Mouse (Mus musculus) cerebellum, adult 9-11 months (tissue): ENCODE data around the gene Fuca2.
A peak's percentile ranks its signal among the peaks of the same experiment; 100 is the strongest.

ENCODE experiments used
- DNase-seq: peaks from one replicate; pipeline ENCODE4 v3.0.0; 2022

Fuca2 gene

GRCm38 (mm10) chr10:13536706-13537105 lies 37.4 kb downstream of the Fuca2 start:
- DNase-seq, result no peak

DNA sequence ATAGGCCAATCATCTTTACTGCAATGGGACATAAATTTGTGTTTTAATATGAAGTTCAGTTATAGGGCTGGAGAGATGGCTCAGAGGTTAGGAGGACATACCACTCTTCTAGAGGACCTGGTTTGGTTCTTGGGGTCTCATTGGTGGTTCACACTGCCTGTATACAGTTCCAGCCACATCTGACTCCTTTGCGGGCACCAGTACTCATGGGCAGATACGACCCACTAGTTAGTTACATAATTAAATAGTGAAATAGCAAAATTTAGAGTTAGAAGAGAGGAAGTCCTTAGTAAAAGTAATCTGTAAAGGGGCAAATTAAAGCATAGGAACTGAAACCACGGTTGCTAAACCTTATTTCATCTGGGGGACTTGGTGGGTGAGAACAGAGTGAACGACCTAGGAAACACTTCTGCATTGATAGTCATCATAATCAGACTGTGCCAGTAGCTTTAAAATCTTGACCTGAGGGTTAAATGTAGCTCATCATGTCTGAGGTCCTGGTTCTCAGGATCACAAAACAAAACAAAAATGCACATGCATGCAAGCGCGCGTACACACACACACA lies 40.5 kb downstream of the Fuca2 start:
- DNase-seq, result no peak

DNA sequence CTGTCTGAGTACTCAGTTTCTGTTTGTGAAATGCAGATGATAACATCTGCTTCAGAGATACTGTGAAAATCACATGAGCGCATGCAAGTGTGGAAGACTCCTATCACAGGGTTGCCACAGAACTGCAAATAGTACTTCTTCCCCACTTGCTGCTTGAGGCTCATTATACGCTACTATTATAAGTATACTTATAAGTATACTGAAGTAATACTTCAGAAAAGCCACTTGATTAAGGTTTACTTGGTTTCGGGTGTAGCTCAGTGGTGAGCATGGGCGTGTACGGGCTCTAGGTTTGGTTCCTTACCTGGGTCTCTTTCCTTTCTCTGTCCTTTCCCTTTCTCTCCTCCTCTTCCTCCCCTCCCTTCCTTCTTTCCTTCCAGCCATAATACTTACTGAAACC lies 42.4 kb downstream of the Fuca2 start:
- no peak for DNase-seq

DNA sequence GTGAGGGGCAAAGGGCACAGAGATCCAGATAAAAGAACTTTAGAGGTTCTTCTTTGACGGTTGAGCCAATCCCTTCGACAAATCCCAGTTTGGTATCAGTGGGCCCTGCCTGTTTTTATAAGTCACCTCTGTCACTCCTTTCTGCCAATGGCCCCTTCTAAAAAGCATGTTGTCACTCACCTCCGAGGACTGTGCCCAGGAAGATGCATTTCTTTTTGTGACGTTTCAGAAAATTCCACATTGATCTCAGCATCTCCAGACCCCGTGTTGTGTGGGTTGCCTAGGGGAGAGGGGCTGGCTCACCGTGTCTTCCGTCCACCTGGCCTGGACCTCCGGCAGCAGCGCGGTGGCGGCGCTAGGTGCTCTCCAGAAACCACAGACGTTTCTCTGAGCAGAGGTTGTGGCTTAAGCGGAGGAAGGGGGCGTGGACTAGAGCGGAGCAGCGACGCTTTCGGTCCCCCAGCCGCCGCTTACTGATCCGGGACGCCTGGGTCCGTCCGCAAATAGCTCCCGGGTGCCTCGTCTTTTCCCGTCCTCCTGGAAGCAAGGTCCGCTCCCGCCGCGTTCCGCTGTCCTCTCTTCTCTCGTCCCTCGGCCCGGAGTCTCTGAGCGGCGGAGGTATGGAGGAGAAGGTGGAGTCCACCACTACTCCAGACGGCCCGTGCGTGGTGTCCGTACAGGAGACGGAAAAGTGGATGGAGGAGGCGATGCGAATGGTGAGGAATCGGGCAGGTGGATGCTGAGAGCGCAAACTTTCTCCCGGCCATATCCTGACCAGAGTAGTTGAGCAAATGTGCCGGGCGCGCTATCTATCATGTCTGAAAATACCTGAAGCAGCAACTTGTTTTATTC lies 53.5 kb downstream of the Fuca2 start, which contains the start of the genes Adat2 and Pex3:
Gene Adat2, plus strand, starts transcription at position 249 of the 852 bp plus-strand sequence.
Gene Pex3, minus strand, starts transcription at position 497 of the 852 bp plus-strand sequence.
- peak; percentile 85 for DNase-seq

- DNase-seq, result no peak
These were observed 54.2 kb downstream of the Fuca2 start for GRCm38 (mm10) chr10:13553498-13553985.

- DNase-seq, result no peak
These were observed 55.0 kb downstream of the Fuca2 start for GRCm38 (mm10) chr10:13554316-13554715.

DNA sequence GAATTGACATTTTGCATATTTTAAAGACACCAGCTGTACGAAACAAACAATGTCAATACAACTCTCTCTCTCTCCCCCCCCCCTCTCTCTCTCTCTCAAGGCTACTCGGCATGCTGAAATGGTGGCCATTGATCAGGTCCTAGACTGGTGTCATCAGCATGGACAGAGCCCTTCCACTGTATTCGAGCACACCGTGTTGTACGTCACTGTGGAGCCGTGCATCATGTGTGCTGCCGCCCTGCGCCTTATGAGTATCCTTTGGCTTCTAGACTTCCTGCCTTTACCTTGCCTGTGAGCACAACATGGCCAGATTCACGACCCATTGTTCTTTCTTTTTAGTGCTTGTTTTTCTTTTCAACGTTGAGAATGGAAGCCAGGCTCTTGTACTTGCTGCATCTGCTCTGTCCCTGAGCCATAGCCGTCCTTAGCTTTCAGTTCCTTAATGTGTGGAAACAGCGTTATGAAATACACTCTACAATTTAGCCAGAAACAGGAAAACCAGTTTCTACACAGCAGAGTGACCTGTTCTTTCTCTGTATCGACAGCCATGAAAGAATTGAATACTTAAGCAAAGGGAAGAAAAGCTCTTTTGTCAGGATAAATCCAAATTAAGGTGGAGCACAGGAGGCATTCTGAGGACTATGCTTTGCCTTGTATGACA lies 60.8 kb downstream of the Fuca2 start:
- DNase-seq, result no peak

GRCm38 (mm10) chr10:13564364-13565079 lies 65.2 kb downstream of the Fuca2 start:
- DNase-seq, result peak; percentile 57

DNA sequence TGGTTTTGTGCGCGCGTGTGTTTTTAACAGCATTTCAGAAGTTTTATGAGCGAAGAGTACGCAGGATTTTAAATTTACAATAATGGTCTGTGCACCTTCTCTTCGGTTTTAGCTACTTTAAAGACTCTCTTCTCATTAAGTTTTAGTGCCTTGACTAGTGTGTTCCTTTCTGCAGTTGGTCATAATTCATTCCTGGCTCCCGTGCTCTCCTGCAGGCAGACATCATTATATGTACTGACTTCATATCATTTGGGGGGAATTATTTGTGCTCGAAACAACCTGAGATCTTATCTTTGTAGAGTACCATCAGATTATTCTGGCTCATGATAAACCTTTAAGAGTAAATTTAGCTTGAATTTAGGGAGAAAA lies 65.7 kb downstream of the Fuca2 start:
- DNase-seq, result no peak

DNA sequence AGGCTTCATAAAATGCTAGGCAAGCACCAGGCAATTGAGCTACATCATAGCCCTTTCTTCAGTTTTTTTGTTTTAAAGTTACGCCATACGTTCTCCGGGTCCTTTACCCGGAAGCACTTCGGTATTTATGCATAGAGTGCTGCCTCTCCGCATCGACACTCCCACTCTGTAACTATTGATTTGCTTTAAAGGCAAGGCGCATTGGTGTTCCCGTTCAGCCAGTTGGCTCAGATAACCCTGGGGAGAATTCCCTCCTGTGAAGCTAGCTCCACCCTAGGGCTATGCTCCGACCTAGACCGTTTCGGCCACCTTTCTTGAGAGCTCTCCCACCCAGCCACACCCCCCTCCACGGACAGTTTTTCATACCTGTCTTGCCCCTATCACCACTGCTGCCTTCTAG lies 67.1 kb downstream of the Fuca2 start:
- DNase-seq, result no peak
